Mouse (Mus musculus) embryo, embryonic 11.5 days (tissue): Measurements from ENCODE around the gene Hist1h3d.
A peak's percentile ranks its signal among the peaks of the same experiment; 100 is the strongest.
"Not testable (repeated sequence)": the region's sequence is repeated elsewhere in the genome, so short reads cannot be mapped to it uniquely, and the experiment has no call there.

Experiments used
- DNase-seq: peaks from one replicate; pipeline ENCODE4 v3.0.0-alpha.2; 2012; ENCODE audit warnings: low read depth, low spot score

The Hist1h3d gene

DNA sequence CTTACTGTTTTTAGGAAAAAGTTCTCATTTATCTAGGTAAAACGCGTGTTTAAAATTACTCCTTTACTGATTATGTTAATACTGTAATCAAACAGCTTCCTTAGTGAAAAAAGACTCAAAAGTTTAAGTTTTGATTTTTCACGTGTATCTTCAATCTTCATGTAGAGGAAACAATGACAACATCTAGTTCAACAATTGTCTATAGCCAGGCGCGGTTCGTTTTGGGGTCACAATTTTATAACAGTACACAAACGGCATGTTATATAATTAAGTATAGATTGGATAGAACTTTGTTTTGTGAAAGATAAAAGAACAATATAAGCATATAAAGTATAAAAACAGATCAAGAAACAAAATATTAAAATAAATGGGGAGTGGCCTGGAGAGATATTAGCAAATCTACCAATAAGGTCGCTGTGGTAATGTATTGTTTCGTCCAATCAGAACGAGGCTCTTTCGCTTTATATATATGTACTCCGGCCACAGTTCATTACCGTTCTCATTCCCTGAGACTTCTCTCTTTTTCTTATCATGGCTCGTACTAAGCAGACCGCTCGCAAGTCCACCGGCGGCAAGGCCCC lies at the start of gene Hist1h3d:
Gene Hist1h3d, plus strand, starts transcription at position 493 of the 581 bp plus-strand sequence.
- no peak for DNase-seq

DNA sequence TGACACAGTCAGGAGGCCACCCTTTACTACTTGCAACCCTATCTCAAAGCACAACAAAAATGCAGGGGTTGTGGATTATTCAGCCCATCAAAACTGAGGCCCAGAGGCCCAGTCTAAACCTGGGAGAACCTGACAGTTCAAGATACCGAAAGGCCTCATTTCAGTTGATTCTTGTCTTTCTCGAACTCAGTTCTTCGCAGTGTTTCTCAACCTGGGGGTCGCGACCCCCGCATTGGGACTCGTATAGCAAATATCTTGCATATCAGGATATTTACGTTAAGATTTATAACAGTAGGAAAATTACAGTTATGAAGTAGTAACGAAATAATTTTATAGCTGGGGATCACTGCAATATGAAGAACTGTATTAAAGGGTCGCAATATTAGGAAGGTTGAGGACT lies 49.7 kb upstream of the Hist1h3d start:
- no peak for DNase-seq

DNA sequence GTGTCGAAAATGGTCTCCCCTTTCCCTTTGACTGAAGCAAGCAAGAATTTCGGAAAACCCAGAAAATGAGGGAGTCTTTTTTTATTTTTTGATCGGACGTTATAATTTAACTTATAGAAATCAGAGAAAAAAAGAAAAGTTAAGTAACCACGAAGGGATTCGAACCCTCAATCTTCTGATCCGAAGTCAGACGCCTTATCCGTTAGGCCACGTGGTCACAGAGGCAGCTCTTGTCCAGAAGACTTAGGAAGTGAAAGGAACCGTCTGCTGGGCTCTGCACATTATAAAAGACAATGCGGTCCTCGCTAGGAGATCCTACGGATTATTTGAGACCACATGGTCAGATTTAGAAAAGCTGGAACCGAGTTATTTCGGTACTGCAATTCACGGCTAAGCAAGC lies 49.3 kb upstream of the Hist1h3d start:
- DNase-seq, result peak; percentile 87

DNA sequence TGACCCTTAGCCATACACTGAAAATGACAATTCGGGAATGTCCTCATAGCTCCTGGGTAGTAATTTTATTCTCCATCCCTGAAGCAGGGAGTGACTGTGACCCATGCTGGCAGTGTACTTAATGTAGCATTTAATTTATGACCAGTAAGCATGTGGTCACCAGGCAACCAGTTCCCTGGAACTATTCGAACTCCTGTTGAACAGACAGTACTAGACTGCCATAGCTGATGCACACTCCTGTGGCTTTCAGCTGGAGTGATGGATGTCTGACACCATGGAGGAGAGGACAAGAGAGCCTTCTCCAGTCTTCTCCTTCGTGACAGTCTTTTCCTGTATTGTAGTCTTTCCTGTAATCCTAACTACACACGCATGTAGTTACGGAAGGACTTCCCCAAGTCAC lies 46.6 kb upstream of the Hist1h3d start:
- DNase-seq, result no peak

DNA sequence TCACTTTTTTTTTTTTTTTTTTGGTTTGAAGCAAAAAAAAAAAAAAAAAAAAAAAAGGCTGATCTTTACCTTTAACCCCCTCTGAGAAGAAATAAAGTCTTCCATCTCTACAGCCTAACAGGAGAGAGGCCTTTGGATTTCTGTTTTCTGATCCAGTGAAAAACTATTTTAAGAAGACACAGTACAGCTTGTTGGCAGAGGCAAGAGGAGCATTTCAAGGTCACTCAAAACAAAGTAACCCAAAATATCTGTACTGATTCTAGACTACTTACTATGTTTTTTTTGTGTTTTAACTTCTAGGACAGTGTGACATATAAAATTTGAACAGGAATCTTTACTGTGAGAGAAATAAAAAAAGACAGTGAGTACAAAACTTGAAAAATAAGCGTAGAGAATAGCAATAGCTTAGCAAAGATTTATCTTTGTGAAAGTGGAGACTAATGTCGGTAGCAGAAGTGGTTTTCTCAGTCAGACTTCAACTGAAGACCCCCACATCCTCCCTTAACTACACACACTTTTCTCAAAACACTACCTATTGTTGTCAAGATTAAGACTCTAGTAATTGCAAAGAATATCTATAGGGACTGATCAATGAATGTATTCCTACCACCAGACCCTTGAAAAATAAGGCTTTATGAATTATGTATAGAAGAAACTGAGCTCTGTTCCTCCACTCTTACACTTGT lies 45.9 kb upstream of the Hist1h3d start:
- no peak for DNase-seq

DNA sequence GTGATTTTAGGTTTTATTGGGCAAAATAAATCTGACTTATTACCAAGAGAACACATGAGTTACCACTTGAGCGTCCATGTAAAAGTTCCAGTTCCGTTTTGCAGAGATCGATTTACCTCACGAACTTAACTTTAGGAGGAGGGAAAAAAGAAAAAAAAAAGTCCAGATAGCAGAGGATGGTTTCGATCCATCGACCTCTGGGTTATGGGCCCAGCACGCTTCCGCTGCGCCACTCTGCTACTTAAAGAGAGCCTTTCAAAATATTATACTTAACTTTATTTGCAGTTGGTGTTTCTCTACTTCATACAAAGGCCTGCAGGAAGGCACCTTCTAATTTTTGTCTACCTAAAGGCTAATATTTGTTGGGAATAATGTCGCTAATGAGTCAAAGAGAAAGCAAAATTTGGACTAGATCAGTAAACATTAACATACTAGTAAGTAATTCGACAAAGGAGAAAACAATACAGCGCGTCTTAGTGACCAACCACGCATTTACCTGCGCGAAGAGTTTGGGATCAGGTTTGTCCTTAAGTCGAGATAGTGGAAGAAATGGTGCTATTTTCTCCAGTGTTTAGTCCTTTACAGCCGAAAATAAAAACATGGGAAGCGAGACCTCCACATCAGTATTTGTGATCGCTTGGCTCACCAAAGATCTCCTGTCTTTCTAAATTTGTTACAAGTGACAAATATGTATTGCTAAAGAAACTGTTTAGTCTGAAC lies 45.2 kb upstream of the Hist1h3d start:
- DNase-seq, result no peak

DNA sequence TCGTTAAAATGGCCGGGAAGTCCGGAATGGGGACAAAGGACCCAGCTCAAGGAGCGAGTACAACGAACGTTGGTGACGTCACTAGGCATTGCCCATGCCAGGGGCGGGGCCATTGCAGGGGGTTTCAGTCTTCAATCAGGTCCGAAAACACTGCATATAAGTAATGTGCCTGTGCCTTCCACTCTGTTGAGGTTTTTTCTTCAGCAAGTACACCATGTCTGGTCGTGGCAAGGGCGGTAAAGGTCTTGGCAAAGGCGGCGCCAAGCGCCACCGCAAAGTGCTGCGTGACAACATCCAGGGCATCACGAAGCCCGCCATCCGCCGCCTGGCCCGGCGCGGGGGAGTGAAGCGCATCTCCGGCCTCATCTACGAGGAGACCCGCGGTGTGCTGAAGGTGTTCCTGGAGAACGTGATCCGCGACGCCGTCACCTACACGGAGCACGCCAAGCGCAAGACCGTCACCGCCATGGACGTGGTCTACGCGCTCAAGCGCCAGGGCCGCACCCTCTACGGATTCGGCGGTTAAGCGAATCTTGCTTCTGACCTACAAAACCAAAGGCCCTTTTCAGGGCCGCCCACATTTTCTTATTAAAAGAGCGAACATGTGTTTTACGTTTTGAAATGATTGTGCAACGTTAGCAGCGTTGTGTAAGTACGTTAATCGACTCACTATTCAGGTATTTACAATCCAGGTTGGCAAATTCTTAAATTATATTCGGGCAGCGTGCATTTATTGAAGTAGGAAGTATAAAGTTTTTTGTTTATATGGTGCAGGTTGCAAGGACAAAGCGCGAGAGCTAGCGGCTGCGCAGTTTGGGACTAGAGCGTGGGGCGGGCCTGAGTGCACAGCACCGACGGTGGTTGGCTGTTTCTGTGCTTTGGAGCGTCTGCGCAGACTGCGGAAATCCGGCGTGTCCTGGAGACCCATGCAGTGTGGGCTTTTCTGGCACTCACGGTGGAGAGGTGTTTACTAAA lies 44.4 kb upstream of the Hist1h3d start, which contains the start of gene Hist1h4h:
Gene Hist1h4h, plus strand, starts transcription at position 150 of the 975 bp plus-strand sequence.
- DNase-seq, result peak; percentile 94

DNA sequence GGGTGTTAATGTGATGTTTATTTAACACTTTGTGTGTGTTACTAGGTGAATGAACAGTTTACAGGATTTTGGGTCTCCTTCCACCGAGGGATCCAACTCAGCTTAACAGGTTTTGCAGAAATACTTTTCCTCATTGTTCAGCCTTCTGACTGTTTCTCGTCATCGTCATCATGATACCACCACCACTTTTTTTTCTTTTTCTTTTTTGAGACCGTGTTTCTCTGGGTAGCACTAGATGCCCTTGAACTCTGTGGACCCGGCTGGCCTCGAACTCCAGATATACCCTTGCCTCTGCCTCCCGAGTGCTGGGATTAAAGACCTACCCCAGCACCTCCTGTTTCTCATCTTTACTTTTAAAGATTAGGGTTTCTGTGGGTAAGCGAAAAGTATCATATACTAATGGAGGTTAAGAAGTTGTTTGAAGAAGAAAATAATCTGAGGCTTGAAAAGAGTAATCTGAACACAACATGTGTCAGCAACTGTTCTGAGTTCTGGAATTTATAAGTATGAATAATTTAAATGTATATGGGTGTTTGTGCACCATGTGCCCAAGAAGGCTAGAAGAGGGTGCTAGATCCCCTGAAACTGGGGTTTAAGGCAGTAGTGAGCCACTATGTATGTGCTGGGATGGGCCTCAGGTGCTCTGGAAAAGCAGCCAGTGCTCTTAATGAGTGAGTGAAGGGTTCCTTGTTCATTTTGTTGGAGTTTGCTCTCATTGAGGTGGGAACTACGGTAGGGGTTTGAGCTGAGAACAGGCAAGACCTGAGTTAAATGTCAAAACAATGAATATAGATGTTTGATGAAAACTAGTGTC lies 43.1 kb upstream of the Hist1h3d start:
- DNase-seq, result no peak

DNA sequence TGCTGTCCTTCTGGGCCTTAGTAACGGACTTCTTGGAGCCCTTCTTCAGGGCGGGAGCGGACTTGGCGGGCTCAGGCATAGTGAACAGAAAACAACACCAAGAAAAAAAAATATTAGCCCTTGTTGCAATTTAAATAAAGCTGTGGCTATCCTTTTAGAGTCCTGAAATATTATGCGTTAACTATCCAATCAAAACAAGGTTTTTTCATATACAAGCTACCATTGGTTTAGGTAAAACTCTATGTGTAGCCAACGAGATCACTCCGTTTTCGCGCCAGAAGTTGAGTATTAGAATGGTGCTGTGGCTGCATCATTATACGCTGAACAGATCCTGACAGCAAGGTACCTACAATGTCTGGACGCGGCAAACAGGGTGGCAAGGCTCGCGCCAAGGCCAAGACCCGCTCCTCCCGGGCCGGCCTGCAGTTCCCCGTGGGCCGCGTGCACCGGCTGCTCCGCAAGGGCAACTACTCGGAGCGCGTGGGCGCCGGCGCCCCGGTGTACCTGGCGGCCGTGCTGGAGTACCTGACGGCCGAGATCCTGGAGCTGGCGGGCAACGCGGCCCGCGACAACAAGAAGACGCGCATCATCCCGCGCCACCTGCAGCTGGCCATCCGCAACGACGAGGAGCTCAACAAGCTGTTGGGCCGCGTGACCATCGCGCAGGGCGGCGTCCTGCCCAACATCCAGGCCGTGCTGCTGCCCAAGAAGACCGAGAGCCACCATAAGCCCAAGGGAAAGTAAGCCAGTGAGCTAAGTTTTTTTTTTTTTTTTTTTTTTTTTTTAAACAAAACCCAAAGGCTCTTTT lies 41.8 kb upstream of the Hist1h3d start, which contains the start of gene Hist1h2af:
Gene Hist1h2af, plus strand, starts transcription at position 347 of the 808 bp plus-strand sequence.
- DNase-seq, result not testable (repeated sequence)

DNA sequence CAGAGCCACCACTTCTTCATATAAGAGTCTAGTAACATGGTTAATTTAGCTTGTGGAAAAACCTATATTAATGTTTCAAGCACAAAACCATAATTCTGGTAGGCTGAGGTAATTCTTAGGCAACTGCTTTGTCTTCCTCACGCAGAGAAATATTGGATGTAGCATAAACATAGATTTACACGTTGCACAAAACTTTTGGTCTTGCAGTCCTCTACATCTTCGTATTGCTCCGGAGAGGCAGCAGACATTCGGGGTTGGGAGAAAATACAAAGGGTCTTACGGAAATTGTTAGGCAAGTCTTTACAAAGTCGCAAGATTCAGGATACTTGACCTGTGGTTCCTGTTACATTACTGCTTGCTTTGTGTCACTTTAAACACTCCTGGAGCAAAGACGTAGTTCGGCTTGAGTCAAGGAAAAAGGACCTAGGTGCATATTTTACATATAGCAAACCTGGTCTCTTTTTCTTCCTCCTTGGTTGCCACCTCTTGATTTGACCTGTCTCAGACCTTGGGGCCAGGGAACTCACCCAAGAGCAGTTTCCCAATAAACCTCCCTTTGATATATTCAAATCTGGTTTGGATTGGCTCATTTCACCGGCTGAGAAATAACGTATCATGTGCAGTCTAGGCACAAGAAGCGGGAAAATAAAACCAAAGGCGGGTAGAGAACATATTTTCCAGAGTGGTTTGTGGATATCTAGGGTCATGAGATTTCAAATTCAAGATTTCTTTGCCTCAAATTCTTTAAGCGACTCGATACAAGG lies 41.0 kb upstream of the Hist1h3d start:
- no peak for DNase-seq

DNA sequence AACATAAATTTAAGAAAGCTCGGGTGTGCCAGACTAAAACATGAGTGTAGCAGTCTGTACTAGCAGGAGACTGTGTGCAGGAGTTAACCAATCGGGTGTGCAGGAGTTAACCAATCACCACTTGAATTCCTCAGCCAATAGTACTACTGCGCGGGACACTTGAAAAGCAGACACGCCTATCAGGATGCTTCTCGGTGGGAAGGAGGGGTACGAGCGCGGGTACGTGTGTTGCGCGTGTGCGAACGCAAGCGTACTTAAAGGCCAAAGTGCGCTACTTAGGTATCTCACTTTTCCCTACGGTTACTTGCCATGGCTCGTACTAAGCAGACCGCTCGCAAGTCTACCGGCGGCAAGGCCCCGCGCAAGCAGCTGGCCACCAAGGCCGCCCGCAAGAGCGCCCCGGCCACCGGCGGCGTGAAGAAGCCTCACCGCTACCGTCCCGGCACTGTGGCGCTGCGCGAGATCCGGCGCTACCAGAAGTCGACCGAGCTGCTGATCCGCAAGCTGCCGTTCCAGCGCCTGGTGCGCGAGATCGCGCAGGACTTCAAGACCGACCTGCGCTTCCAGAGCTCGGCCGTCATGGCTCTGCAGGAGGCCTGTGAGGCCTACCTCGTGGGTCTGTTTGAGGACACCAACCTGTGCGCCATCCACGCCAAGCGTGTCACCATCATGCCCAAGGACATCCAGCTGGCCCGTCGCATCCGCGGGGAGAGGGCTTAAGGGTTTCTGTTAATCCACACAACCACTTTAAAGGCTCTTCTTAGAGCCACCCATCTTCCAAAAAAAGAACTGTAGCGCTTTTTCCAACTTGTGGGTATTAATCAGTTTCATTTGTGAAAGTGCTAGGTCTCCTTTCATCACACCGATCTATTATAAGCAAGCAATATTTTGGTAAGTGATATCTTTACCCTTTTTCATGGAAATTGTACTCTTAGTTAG lies 40.2 kb upstream of the Hist1h3d start, which contains the start of gene Hist1h3g:
Gene Hist1h3g, plus strand, starts transcription at position 286 of the 939 bp plus-strand sequence.
- DNase-seq, result not testable (repeated sequence)

DNA sequence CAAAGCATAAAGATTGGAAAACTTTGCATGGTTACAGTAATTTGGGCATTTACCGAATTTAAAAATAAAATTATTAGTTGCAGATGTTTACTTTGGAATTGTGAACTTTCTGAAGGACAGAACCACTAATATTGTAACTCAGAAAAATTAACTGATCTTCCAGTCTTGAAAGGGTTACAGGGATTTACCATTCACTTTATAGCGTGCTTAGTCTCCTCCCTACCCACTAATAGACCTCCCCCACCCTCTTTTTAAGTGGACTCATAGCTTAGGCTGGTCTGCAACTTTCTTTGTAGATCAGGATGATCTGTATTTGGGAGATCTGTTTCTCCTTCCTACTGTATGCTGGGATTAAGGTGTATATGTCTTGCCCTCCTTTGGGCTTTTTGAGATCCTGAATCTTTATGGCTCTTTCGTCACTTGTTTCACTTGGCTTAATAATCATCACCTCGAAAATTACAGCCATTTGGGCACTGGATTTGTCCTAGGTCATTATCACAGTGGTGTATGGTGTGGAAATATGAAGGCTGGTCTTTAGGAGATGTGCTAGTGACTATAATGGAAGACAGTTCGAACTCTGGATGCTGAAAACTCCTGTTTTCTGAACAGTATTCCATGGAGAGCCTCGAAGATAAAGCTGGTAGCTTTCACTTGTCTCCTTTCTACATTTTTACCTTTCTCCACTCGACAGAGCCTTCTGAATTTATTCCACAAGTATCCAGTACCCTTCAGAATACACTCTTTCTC lies 39.3 kb upstream of the Hist1h3d start:
- no peak for DNase-seq

DNA sequence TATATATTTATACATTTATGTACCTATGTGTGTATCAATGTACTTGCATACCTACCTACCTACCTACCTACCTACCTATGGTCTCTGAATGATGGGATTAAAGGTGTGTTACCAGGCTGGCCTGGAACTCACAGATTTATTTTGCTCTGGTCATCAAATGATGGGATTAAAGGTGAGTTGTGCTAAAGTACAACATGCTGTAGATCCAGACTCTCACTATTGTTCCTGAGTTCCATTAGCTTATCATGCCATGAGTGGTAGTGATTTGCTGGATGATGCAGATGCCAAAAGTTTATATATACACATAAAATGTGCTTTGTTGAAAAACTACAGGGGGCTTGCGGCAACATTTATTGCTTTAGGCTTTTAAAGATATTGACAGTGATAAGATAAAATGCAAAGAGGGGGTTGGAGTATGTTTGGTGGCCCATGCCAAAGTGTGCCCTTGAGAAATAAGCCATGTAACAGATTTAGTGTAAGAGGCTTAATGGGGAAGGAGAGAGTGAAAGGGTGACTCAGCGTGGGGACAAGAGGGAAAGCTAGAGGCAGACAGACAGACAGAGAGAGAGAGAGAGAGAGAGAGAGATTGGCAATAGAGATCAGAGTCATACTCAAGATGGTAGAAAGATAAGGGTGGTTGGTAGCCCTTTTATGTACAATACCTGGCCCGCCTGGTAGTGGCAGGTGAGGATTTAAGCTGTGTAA lies 38.4 kb upstream of the Hist1h3d start:
- DNase-seq, result no peak

DNA sequence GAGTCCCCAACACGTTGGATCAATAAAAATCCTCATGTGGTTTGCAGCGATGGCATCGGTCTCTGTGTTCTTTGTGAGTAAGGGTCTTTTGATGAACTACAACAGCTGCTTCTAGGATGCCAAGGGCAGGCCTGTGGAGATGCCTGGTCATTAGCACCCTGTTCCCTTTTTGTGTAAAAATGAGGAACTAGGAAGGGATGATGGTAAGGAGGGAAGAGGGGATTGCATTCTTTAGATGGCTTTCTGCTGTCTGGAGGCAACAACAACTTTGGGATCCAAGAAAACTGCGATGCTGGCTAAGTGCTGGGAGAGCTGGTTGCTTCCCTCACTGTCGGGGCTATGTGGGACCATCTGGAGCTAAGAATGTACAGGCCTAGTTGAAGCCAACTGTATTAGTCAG lies 37.3 kb upstream of the Hist1h3d start:
- no peak for DNase-seq

DNA sequence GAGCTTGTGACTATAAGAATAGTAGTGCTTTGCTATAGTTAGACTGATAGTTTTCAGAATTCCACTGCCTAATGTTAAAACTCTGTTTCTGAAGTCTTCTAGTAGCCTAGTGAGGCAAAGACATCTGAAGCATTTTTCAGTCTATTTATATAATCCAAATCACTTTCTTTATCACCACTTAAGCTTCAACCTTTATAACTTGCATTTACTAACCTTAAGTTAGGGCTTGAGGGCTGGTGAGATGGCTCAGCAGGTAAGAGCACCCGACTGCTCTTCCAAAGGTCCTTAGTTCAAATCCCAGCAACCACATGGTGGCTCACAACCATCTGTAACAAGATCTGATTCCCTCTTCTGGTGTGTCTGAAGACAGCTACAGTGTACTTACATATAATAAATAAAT lies 35.7 kb upstream of the Hist1h3d start:
- DNase-seq, result not testable (repeated sequence)

DNA sequence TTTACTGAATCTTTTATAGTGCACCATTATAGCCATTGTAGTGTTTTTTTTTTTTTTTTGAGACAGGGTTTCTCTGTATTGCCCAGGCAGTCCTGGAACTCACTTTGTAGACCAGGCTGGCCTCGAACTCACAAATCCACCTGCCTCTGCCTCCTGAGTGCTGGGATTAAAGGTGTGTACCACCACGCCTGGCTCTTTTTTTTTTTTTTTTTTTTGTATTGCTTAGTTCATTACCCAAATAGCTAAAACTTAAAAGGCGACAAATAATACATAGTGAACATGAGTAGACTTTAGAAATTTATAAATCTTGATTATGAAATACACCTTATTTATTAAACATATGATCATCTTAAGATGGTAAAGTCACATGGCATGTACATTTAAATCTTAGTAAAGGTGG lies 34.1 kb upstream of the Hist1h3d start:
- DNase-seq, result no peak
